Mouse (Mus musculus) midbrain, embryonic 11.5 days (tissue): ENCODE measurements at regions not wholly inside any gene's neighbourhood (a gene's known extent, or its start where the extent isn't known, plus 50 kb on each side); places are given as distances from the start of the nearest gene placed in this dataset.
A peak's percentile ranks its signal among the peaks of the same experiment; 100 is the strongest.
"Not testable (repeated sequence)": the region's sequence is repeated elsewhere in the genome, so short reads cannot be mapped to it uniquely, and the experiment has no call there.

Experiments used
- ATAC-seq: fragments of 200-750 bp; cut with Nextera tagmentation; 2 replicates; pipeline ENCODE4 v1.8.0; 2017; ENCODE audit warnings: moderate TSS enrichment, moderate library complexity; ENCODE audit not compliant: low FRiP score
- DNase-seq: peaks from one replicate; pipeline ENCODE4 v3.0.0; 2015; ENCODE audit warnings: low spot score; ENCODE audit errors: missing footprints
- H3K27ac ChIP-seq: fragments of 300-500 bp; sonication (generic); 2 replicates; pipeline ENCODE4 v1.5.1; 2014; ENCODE audit warnings: low read depth, low read length
- H3K27me3 ChIP-seq: fragments of 300-500 bp; sonication (generic); 2 replicates; pipeline ENCODE4 v1.6.1; 2014; ENCODE audit warnings: mild to moderate bottlenecking, low read length, moderate library complexity, mixed read lengths; ENCODE audit not compliant: control insufficient read depth, insufficient read depth
- H3K36me3 ChIP-seq: fragments of 300-500 bp; sonication (generic); 2 replicates; pipeline ENCODE4 v1.6.1; 2014; ENCODE audit warnings: mild to moderate bottlenecking, low read length, moderate library complexity, mixed read lengths; ENCODE audit not compliant: control insufficient read depth, insufficient read depth
- H3K4me1 ChIP-seq: fragments of 300-500 bp; sonication (generic); 2 replicates; pipeline ENCODE4 v1.6.1; 2014; ENCODE audit warnings: low read length; ENCODE audit not compliant: control insufficient read depth, insufficient read depth
- H3K4me2 ChIP-seq: fragments of 300-500 bp; sonication (generic); 2 replicates; pipeline ENCODE4 v1.6.1; 2014; ENCODE audit warnings: mild to moderate bottlenecking, moderate library complexity
- H3K4me3 ChIP-seq: fragments of 300-500 bp; sonication (generic); 2 replicates; pipeline ENCODE4 v1.5.1; 2014; ENCODE audit warnings: low read depth, low read length
- H3K9ac ChIP-seq: fragments of 300-500 bp; sonication (generic); 2 replicates; pipeline ENCODE4 v1.6.1; 2014; ENCODE audit warnings: low read length
- H3K9me3 ChIP-seq: fragments of 300-500 bp; sonication (generic); 2 replicates; pipeline ENCODE4 v1.6.1; 2016; ENCODE audit warnings: low read length; ENCODE audit not compliant: control insufficient read depth
- WGBS: fragments of 180-500 bp; shearing (Covaris S2); extraction: QIAGEN DNeasy Blood & Tissue Kit; methylation state at CpG from one replicate; pipeline ENCODE4 v1.1.7; 2014; 5-methylcytosine and 5-hydroxymethylcytosine counted together

GRCm38 (mm10) chr1:164518866-164519265, 60.7 kb upstream of the Atp1b1 start:
- Histone ChIP-seq H3K27me3 (no peaks in the 10 kb centered on the region), H3K9me3 (no peaks in the 10 kb centered on the region), H3K27ac (no peak overlapping the region), H3K9ac (no peak overlapping the region), H3K4me3 (no peak overlapping the region), H3K4me1 (no peaks in the 10 kb centered on the region), H3K4me2 (no peak overlapping the region), H3K36me3 (no peaks in the 10 kb centered on the region)
- 98% methylated on average over 3 of the region's 3 CpGs for WGBS
- ATAC-seq (no peak), DNase-seq (no peak)

- no peaks in the 10 kb centered on the region for H3K4me1 ChIP-seq
- no peaks in the 10 kb centered on the region for H3K9me3 ChIP-seq
- H3K27me3 ChIP-seq: no peaks in the 10 kb centered on the region
- no peak overlapping the region for H3K9ac ChIP-seq
- no peak overlapping the region for H3K4me3 ChIP-seq
- WGBS: 87% methylated on average over 4 of the region's 4 CpGs
- H3K4me2 ChIP-seq: no peak overlapping the region
- DNase-seq (no peak), ATAC-seq (no peak)
- no peaks in the 10 kb centered on the region for H3K36me3 ChIP-seq
- no peak overlapping the region for H3K27ac ChIP-seq
These were observed 60.2 kb upstream of the Atp1b1 start for GRCm38 (mm10) chr1:164518308-164518707.

- ATAC-seq, H3K27ac ChIP-seq, H3K4me1 ChIP-seq, H3K9me3 ChIP-seq, H3K27me3 ChIP-seq, DNase-seq, H3K36me3 ChIP-seq, H3K9ac ChIP-seq, H3K4me3 ChIP-seq, H3K4me2 ChIP-seq: not testable (repeated sequence)
- 98% methylated on average over 2 of the region's 2 CpGs for WGBS
These were observed 59.2 kb upstream of the Atp1b1 start for GRCm38 (mm10) chr1:164517362-164517761.

GRCm38 (mm10) chr1:164511628-164512385, 53.7 kb upstream of the Atp1b1 start:
- 84% methylated on average over 7 of the region's 7 CpGs for WGBS
- Histone ChIP-seq H3K4me1 (peaks cover 5% of the 10 kb centered on the region), H3K4me2 (no peak overlapping the region), H3K4me3 (no peak overlapping the region), H3K27me3 (no peaks in the 10 kb centered on the region), H3K36me3 (no peaks in the 10 kb centered on the region), H3K9ac (no peak overlapping the region), H3K9me3 (no peaks in the 10 kb centered on the region), H3K27ac (no peak overlapping the region)
- ATAC-seq (no peak), DNase-seq (no peak)

GRCm38 (mm10) chr1:164509226-164509625, 51.1 kb upstream of the Atp1b1 start:
- H3K27ac ChIP-seq: no peak overlapping the region
- H3K36me3 ChIP-seq: no peaks in the 10 kb centered on the region
- no peak overlapping the region for H3K4me2 ChIP-seq
- no peaks in the 10 kb centered on the region for H3K27me3 ChIP-seq
- H3K4me3 ChIP-seq: no peak overlapping the region
- ATAC-seq (no peak), DNase-seq (no peak)
- H3K4me1 ChIP-seq: peaks cover 5% of the 10 kb centered on the region
- H3K9me3 ChIP-seq: no peaks in the 10 kb centered on the region
- WGBS: 82% methylated on average over 1 of the region's 1 CpGs
- no peak overlapping the region for H3K9ac ChIP-seq

- H3K27me3 ChIP-seq: no peaks in the 10 kb centered on the region
- no peak overlapping the region for H3K4me3 ChIP-seq
- WGBS: 77% methylated on average over 8 of the region's 8 CpGs
- DNase-seq (peak; percentile 35), ATAC-seq (no peak)
- no peak overlapping the region for H3K9ac ChIP-seq
- H3K27ac ChIP-seq: no peak overlapping the region
- H3K4me1 ChIP-seq: peaks cover 5% of the 10 kb centered on the region
- H3K4me2 ChIP-seq: no peak overlapping the region
- no peaks in the 10 kb centered on the region for H3K36me3 ChIP-seq
- H3K9me3 ChIP-seq: no peaks in the 10 kb centered on the region
These were observed 50.4 kb upstream of the Atp1b1 start for GRCm38 (mm10) chr1:164508556-164508955.

GRCm38 (mm10) chr1:164508106-164508505, 50.0 kb upstream of the Atp1b1 start:
- WGBS: 19% methylated on average over 5 of the region's 5 CpGs
- no peak overlapping the region for H3K27ac ChIP-seq
- 0 out of 2 replicates have a peak, but pooled peaks have one; percentile 38 for ATAC-seq

More at GRCm38 (mm10) chr1:164508106-164508505, 50.0 kb upstream of the Atp1b1 start:
- no peak overlapping the region for H3K9ac ChIP-seq
- H3K4me3 ChIP-seq: no peak overlapping the region
- no peaks in the 10 kb centered on the region for H3K36me3 ChIP-seq
- no peaks in the 10 kb centered on the region for H3K27me3 ChIP-seq
- DNase-seq: no peak
- H3K4me2 ChIP-seq: no peak overlapping the region
- no peaks in the 10 kb centered on the region for H3K9me3 ChIP-seq
- H3K4me1 ChIP-seq: peaks cover 5% of the 10 kb centered on the region
